Mouse (Mus musculus) ES-E14 (cell line): ENCODE measurements around the gene Parvg. TPM values are rescaled to one million over a fixed set of nuclear protein-coding genes. Genes with fewer than 3 reads are reported as not detected.

Experiments
- DNase-seq: peaks from one replicate; pipeline ENCODE4 v3.0.0-alpha.2; 2013; ENCODE audit warnings: low read depth, low spot score
- H3K27ac ChIP-seq: 2 replicates; pipeline ENCODE4 v1.5.1; 2012; ENCODE audit warnings: low read depth, mild to moderate bottlenecking, low read length, moderate library complexity, mixed read lengths; ENCODE audit not compliant: poor library complexity, insufficient read depth, severe bottlenecking
- H3K36me3 ChIP-seq: 2 replicates; pipeline ENCODE4 v1.6.1; 2012; ENCODE audit warnings: mild to moderate bottlenecking, low read length, moderate library complexity, mixed read lengths; ENCODE audit not compliant: control insufficient read depth, poor library complexity, insufficient read depth, severe bottlenecking
- H3K4me1 ChIP-seq, 2 experiments: fragments of 150-350 bp in 1 of 2; sonication (generic) in 1 of 2; 2 replicates each; pipeline ENCODE4 v1.6.1; 2012; ENCODE audit warnings: low read length in 2 of 2, mild to moderate bottlenecking in 1 of 2, mixed read lengths in 1 of 2; ENCODE audit not compliant: control insufficient read depth in 2 of 2, insufficient read depth in 2 of 2, poor library complexity in 1 of 2
- H3K4me3 ChIP-seq, 2 experiments: fragments of 150-350 bp in 1 of 2; sonication (generic) in 1 of 2; 2 replicates each; pipeline ENCODE4 v1.5.1; 2012; ENCODE audit warnings: low read length in 2 of 2, low read depth in 1 of 2, mild to moderate bottlenecking in 1 of 2, mixed read lengths in 1 of 2; ENCODE audit not compliant: insufficient read depth in 1 of 2, poor library complexity in 1 of 2, severe bottlenecking in 1 of 2
- H3K9ac ChIP-seq: 2 replicates; pipeline ENCODE4 v1.6.1; 2012; ENCODE audit warnings: low read depth, mild to moderate bottlenecking, low read length, mixed read lengths; ENCODE audit not compliant: poor library complexity, insufficient read depth, severe bottlenecking
- H3K9me3 ChIP-seq: fragments of 150-350 bp; sonication (generic); 2 replicates; pipeline ENCODE4 v1.6.1; 2012; ENCODE audit warnings: low read depth, mild to moderate bottlenecking, low read length; ENCODE audit not compliant: control insufficient read depth, insufficient read depth
- CHD2 ChIP-seq: IDR thresholded peaks from 2 replicates; pipeline ENCODE4 v1.6.1; 2014; ENCODE audit warnings: mild to moderate bottlenecking, low read depth, low read length, inconsistent platforms
- HCFC1 ChIP-seq: IDR thresholded peaks from 2 replicates; pipeline ENCODE4 v1.6.1; 2012; ENCODE audit warnings: low read length, inconsistent platforms, borderline replicate concordance; ENCODE audit not compliant: insufficient read depth
- MAFK ChIP-seq: IDR thresholded peaks from 2 replicates; pipeline ENCODE4 v1.6.1; 2014; ENCODE audit warnings: mild to moderate bottlenecking, low read depth, low read length, inconsistent platforms; ENCODE audit not compliant: insufficient read depth
- ZC3H11A ChIP-seq: IDR thresholded peaks from 2 replicates; pipeline ENCODE4 v1.6.1; 2012; ENCODE audit warnings: low read depth, mild to moderate bottlenecking, inconsistent platforms, low read length, borderline replicate concordance
- ZNF384 ChIP-seq: IDR thresholded peaks from 2 replicates; pipeline ENCODE4 v1.6.1; 2012; ENCODE audit warnings: low read depth, low read length, inconsistent platforms
- in situ Hi-C, 2 experiments: fragments of 600-800 bp; cut with MboI; formaldehyde crosslinking; loops; one replicate each; pipeline ENCODE4 v1.15.1; 2025; ENCODE audit warnings: low sequenced_read_pairs in 2 of 2, inconsistent platforms in 1 of 2; ENCODE audit not compliant: unreplicated experiment in 2 of 2
- total RNA-seq: library from RNA; depleted of rRNA; stranded (reverse); fragments of 300-350 nt; gene quantifications from 2 replicates; pipeline ENCODE4 v1.2.3, GENCODE M21; 2012

Gene Parvg
- total RNA-seq, 1 experiment, result 1.3 TPM

DNA sequence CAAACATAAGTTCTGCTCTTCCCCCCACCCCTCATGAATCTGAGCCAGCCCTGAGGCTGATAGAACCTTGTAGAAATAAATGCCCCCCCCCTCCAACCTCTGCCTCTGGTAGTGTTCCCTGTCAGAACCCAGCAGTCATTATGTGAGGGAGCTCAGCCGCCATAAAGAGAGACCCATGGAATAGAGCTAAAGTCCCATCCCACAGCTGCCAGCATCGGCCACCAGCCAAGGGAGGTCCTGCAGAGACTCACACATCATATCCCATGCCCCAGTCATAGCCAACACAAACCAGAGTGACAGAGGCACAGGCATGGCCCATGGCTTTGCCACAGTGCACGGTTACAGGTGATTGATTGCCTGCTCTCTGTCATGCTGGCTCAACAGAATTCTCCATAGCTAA is 40.9 kb downstream of the Parvg start:
- DNase-seq, result no peak
- Histone ChIP-seq H3K27ac (no peak overlapping the region), H3K9ac (no peak overlapping the region), H3K4me3 (no peak overlapping the region), H3K4me1 (no peaks in the 10 kb centered on the region), H3K9me3 (no peaks in the 10 kb centered on the region), H3K36me3 (no peaks in the 10 kb centered on the region)
- in situ Hi-C loops, result no loop called here
- no peak for TF ChIP-seq MAFK
- TF ChIP-seq ZC3H11A, result no peak
- no peak for TF ChIP-seq CHD2
- no peak for TF ChIP-seq ZNF384
- no peak for TF ChIP-seq HCFC1

DNA sequence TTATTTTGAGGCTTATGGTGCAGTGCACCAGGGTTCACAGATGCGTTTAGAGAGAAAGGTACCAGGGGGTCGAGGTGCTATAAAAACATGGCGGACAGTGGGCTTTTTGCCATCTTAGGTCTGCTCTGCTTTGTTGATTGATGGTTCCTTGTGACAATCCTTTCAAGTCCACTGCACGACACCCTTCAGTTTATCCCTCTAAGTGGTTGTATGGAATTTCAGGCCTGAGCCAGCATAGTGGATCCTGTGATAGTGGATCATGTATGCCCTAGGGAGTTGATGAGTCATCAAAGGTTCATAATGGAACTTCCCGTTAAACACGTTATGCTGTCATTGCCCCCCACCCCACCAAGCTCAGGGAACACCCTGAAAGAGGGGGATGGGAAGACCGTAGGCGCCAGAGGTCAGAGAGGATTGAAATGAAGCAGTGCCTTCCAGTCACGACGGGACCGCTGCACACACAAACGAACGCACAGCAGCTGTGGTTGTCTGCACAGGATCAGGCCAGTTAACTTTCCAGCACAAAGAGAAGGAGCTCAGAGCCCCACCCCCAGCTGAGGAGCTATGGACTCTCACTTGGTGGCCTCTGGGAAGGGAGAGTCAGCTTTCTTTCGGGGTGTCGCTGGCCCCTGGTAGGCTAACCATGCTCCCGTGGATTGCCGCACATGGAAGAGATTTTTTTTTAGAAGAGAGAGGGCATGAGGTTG is 42.0 kb downstream of the Parvg start:
- Histone ChIP-seq H3K9me3 (no peaks in the 10 kb centered on the region), H3K27ac (no peak overlapping the region), H3K4me1 (no peaks in the 10 kb centered on the region), H3K9ac (no peak overlapping the region), H3K4me3 (no peak overlapping the region), H3K36me3 (no peaks in the 10 kb centered on the region)
- TF ChIP-seq ZNF384 (no peak), CHD2 (no peak), MAFK (no peak)
- no peak for DNase-seq
- in situ Hi-C loops, result no loop called here

DNA sequence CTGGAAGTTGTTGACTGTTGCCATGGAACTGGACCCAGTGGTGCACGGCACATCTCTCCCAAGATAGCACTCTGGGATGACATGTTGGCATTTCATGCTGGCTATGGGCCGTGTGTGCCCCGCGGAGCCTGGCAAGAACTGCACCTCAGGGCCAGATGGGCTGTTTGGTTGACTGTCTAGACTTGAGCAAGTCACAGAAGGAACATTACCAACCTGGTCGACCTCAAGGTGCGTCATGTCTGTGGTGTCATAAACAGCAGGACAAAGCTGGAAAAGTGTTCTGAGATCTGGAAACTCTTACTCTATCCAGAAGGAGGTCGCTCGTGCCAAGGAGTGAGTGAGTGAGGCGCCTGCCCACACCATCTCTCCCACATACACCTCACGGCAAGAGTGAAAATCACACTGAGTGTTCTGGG is 42.8 kb downstream of the Parvg start:
- DNase-seq, result no peak
- Histone ChIP-seq H3K4me1 (no peaks in the 10 kb centered on the region), H3K36me3 (no peaks in the 10 kb centered on the region), H3K9me3 (no peaks in the 10 kb centered on the region), H3K4me3 (no peak overlapping the region), H3K9ac (no peak overlapping the region), H3K27ac (no peak overlapping the region)
- in situ Hi-C loops, result no loop called here
- TF ChIP-seq MAFK (no peak), ZNF384 (no peak), CHD2 (no peak), ZC3H11A (no peak), HCFC1 (no peak)

DNA sequence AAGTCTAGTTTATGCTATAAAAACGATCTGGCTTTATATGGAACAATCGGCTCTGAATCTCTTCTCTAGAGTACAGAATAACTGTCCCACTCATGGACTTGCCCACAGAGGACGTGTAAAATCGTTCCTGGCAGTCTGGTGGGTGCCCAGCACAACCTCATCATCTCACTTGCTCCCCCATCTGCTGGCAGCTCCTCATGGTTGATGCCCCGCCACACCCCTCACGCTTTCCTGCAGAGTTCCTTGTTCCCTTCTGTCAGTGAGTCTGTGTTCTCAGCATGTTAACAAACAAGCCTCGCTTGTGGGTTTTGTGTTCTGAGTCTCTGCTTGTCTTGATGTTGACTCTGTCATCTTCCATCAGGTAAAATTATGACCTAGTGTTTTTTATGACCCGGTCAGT is 43.6 kb downstream of the Parvg start:
- in situ Hi-C loops, result no loop called here
- no peak for DNase-seq

DNA sequence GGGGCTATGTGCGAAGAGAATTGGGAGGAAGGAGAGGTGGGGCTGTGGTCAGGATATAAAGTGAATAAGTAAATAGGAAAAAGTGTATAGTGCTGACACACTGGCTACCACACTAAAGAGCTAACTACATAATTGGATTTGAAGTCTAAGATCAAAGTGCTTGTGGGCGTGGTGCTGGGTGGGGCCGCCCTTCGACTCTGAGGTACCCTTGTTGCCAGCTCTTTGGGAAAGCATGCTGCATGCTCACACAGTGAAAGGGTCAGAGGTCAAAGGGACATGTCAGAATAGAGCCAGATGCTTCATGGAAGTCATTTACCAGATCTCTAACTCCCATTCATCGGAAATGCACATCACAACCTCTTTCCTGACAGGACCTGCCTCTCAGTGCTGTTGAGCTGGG is 49.0 kb downstream of the Parvg start:
- Histone ChIP-seq H3K36me3 (no peaks in the 10 kb centered on the region), H3K27ac (no peak overlapping the region), H3K9ac (no peak overlapping the region), H3K9me3 (no peaks in the 10 kb centered on the region), H3K4me3 (no peak overlapping the region), H3K4me1 (no peaks in the 10 kb centered on the region; a peak in 1 of 4 replicates)
- no peak for DNase-seq
- TF ChIP-seq CHD2 (no peak), ZNF384 (no peak), ZC3H11A (no peak), MAFK (no peak), HCFC1 (no peak)
- in situ Hi-C loops, result no loop called here

More for the DNA sequence above, 43.6 kb downstream of the Parvg start:
- Histone ChIP-seq H3K27ac (no peak overlapping the region), H3K4me3 (no peak overlapping the region), H3K9ac (no peak overlapping the region), H3K9me3 (no peaks in the 10 kb centered on the region), H3K36me3 (no peaks in the 10 kb centered on the region), H3K4me1 (no peaks in the 10 kb centered on the region)
- no peak for TF ChIP-seq ZC3H11A
- TF ChIP-seq CHD2, result no peak
- no peak for TF ChIP-seq MAFK
- TF ChIP-seq HCFC1, result no peak
- no peak for TF ChIP-seq ZNF384
